Mouse (Mus musculus): Measurements from ENCODE around the gene Txn2. TPM values are rescaled to one million over a fixed set of nuclear protein-coding genes. Genes with fewer than 3 reads are reported as not detected.

Gene Txn2
- polyA plus RNA-seq (2015; fragmentation: Nextera tagmentation; extraction: Ambion mirVana) = 245 and 253 TPM in 2 replicates

GRCm38 (mm10) chr15:77928673-77929331, at the start of gene Txn2:
Txn2 (minus strand) TSS chr15:77929006.
- under 1% methylated on average over 34 of the region's 34 CpGs for WGBS

GRCm38 (mm10) chr15:77977663-77978062, 48.9 kb upstream of the Txn2 start:
- H3K4me1 ChIP-seq (replicated peaks; ENCODE audit: insufficient read depth, low read length) = no peaks in the 10 kb centered on the region
- H3K9me3 ChIP-seq (replicated peaks; ENCODE audit: low read length) = no peaks in the 10 kb centered on the region
- no peak overlapping the region for H3K27ac ChIP-seq
- ATAC-seq (replicated peaks; ENCODE audit: low FRiP score, low read depth) (no peak), DNase-seq (ENCODE audit: low spot score) (no peak)
- no peak overlapping the region for H3K4me3 ChIP-seq (replicated peaks; ENCODE audit: low read depth, low read length)
- H3K9ac ChIP-seq (ENCODE audit: low read depth, low read length) = no peak overlapping the region
- TF ChIP-seq CTCF (IDR thresholded peaks at IDR 0.05; ENCODE audit: low read depth) = no peak
- H3K36me3 ChIP-seq (ENCODE audit: insufficient read depth, low read length) = no peaks in the 10 kb centered on the region
- no peaks in the 10 kb centered on the region for H3K27me3 ChIP-seq (ENCODE audit: insufficient read depth, low read length)
- WGBS = 67% methylated on average over 3 of the region's 3 CpGs
- no peak overlapping the region for H3K4me2 ChIP-seq (ENCODE audit: low read length)

More at GRCm38 (mm10) chr15:77928673-77929331, at the start of gene Txn2:
- peak; percentile 41 for TF ChIP-seq CTCF (IDR thresholded peaks at IDR 0.05; ENCODE audit: low read depth)
- H3K27ac ChIP-seq = peak within 1 kb of the TSS; percentile 95
- peak within 1 kb of the TSS; percentile 77 for H3K4me3 ChIP-seq (replicated peaks; ENCODE audit: low read depth, low read length)
- H3K4me2 ChIP-seq (ENCODE audit: low read length) = peak within 1 kb of the TSS; percentile 75
- H3K9me3 ChIP-seq (replicated peaks; ENCODE audit: low read length) = no peaks in the 10 kb centered on the region
- H3K4me1 ChIP-seq (replicated peaks; ENCODE audit: insufficient read depth, low read length) = peaks cover 15% of the 10 kb centered on the region
- no peaks in the 10 kb centered on the region for H3K27me3 ChIP-seq (ENCODE audit: insufficient read depth, low read length)
- DNase-seq (ENCODE audit: low spot score) (peak; percentile 100), ATAC-seq (replicated peaks; ENCODE audit: low FRiP score, low read depth) (peak; percentile 95)
- H3K9ac ChIP-seq (ENCODE audit: low read depth, low read length) = peak within 1 kb of the TSS; percentile 78
- peaks cover 13% of the 10 kb centered on the region for H3K36me3 ChIP-seq (ENCODE audit: insufficient read depth, low read length)

GRCm38 (mm10) chr15:77974165-77974841, 45.5 kb upstream of the Txn2 start:
- H3K4me2 ChIP-seq (ENCODE audit: low read length) = no peak overlapping the region
- H3K36me3 ChIP-seq (ENCODE audit: insufficient read depth, low read length) = no peaks in the 10 kb centered on the region
- H3K9ac ChIP-seq (ENCODE audit: low read depth, low read length) = no peak overlapping the region
- no peak for ATAC-seq (replicated peaks; ENCODE audit: low FRiP score, low read depth)
- no peak for TF ChIP-seq CTCF (IDR thresholded peaks at IDR 0.05; ENCODE audit: low read depth)
- H3K4me3 ChIP-seq (replicated peaks; ENCODE audit: low read depth, low read length) = no peak overlapping the region
- H3K4me1 ChIP-seq (replicated peaks; ENCODE audit: insufficient read depth, low read length) = peaks cover 4% of the 10 kb centered on the region; the same call in 1 of the 2 replicates
- H3K27me3 ChIP-seq (ENCODE audit: insufficient read depth, low read length) = no peaks in the 10 kb centered on the region
- no peak overlapping the region for H3K27ac ChIP-seq
- WGBS = 70% methylated on average over 6 of the region's 6 CpGs
- no peaks in the 10 kb centered on the region for H3K9me3 ChIP-seq (replicated peaks; ENCODE audit: low read length)
- DNase-seq (ENCODE audit: low spot score) = no peak

GRCm38 (mm10) chr15:77970470-77971292, 41.9 kb upstream of the Txn2 start, which contains the start of gene Eif3d:
Eif3d (minus strand) TSS chr15:77970813.
- Histone ChIP-seq H3K27ac (peak within 1 kb of the TSS; percentile 97), H3K9me3 (replicated peaks; ENCODE audit: low read length) (no peaks in the 10 kb centered on the region), H3K4me2 (ENCODE audit: low read length) (peak within 1 kb of the TSS; percentile 92), H3K9ac (ENCODE audit: low read depth, low read length) (peak within 1 kb of the TSS; percentile 93), H3K36me3 (ENCODE audit: insufficient read depth, low read length) (peaks cover 27% of the 10 kb centered on the region), H3K4me1 (replicated peaks; ENCODE audit: insufficient read depth, low read length) (peaks cover 9% of the 10 kb centered on the region; the same call in 1 of the 2 replicates), H3K4me3 (replicated peaks; ENCODE audit: low read depth, low read length) (peak within 1 kb of the TSS; percentile 86), H3K27me3 (ENCODE audit: insufficient read depth, low read length) (no peaks in the 10 kb centered on the region)
- peak; percentile 88 for ATAC-seq (replicated peaks; ENCODE audit: low FRiP score, low read depth)
- TF ChIP-seq CTCF (IDR thresholded peaks at IDR 0.05; ENCODE audit: low read depth) = no peak
- WGBS = 2% methylated on average over 72 of the region's 72 CpGs
- peak; percentile 97 for DNase-seq (ENCODE audit: low spot score)

GRCm38 (mm10) chr15:77969940-77970469, 41.2 kb upstream of the Txn2 start:
- Histone ChIP-seq H3K27me3 (ENCODE audit: insufficient read depth, low read length) (no peaks in the 10 kb centered on the region), H3K9me3 (replicated peaks; ENCODE audit: low read length) (no peaks in the 10 kb centered on the region), H3K27ac (peak overlapping the region; percentile 97), H3K4me1 (replicated peaks; ENCODE audit: insufficient read depth, low read length) (peaks cover 9% of the 10 kb centered on the region; the same call in 1 of the 2 replicates), H3K4me3 (replicated peaks; ENCODE audit: low read depth, low read length) (peak overlapping the region; percentile 86), H3K4me2 (ENCODE audit: low read length) (peak overlapping the region; percentile 75), H3K36me3 (ENCODE audit: insufficient read depth, low read length) (peaks cover 34% of the 10 kb centered on the region), H3K9ac (ENCODE audit: low read depth, low read length) (peak overlapping the region; percentile 93)
- ATAC-seq (replicated peaks; ENCODE audit: low FRiP score, low read depth) (no peak), DNase-seq (ENCODE audit: low spot score) (no peak)
- 3% methylated on average over 15 of the region's 15 CpGs for WGBS
- TF ChIP-seq CTCF (IDR thresholded peaks at IDR 0.05; ENCODE audit: low read depth) = no peak

Measured in kidney, postnatal 0 days (tissue).